Mouse (Mus musculus) liver, embryonic 14.5 days (tissue): ENCODE results near the gene Ect2l.
A peak's percentile ranks its signal among the peaks of the same experiment; 100 is the strongest.

ENCODE experiments used
- CTCF ChIP-seq: IDR thresholded peaks from 2 replicates; pipeline ENCODE4 v1.5.1; 2016; ENCODE audit warnings: antibody characterized with exemption, low read depth, control low read depth
- EP300 ChIP-seq: IDR thresholded peaks from 2 replicates; pipeline ENCODE4 v1.6.1; 2016; ENCODE audit warnings: antibody characterized with exemption, low read depth

GRCm38 (mm10) chr10:18107471-18107870 is 103.2 kb downstream of the Ect2l start:
- TF ChIP-seq CTCF: peak; percentile 28; the same call in 1 of the 2 replicates
- TF ChIP-seq EP300: no peak
